Mouse (Mus musculus): ENCODE results near the gene Fam174b. TPM values are rescaled to one million over a fixed set of nuclear protein-coding genes. Genes with fewer than 3 reads are reported as not detected.
A peak's percentile ranks its signal among the peaks of the same experiment; 100 is the strongest.

Fam174b gene
- polyA plus RNA-seq, 1 experiment: 5.9 TPM

- Histone ChIP-seq H3K27ac (ENCODE audit: control insufficient read depth, insufficient read depth, low read depth, low read length, poor library complexity) (no peak overlapping the region), H3K4me1 (ENCODE audit: control insufficient read depth, insufficient read depth, low read length) (no peaks in the 10 kb centered on the region), H3K4me3 (replicated peaks; ENCODE audit: control insufficient read depth, low read depth, low read length) (no peak overlapping the region)
- TF ChIP-seq POLR2A (IDR thresholded peaks at IDR 0.05; ENCODE audit: borderline replicate concordance, control insufficient read depth, low read depth, low read length): no peak
- no peak for TF ChIP-seq CTCF (IDR thresholded peaks at IDR 0.05; ENCODE audit: control insufficient read depth, insufficient read depth, low read length)
- 96% methylated on average over 1 of the region's 1 CpGs for WGBS
Measured at GRCm38 (mm10) chr7:73755377-73756110, 15.4 kb downstream of the Fam174b start.

- 38% methylated on average over 8 of the region's 8 CpGs for WGBS
- Histone ChIP-seq H3K4me3 (replicated peaks; ENCODE audit: control insufficient read depth, low read depth, low read length) (no peak overlapping the region), H3K27ac (ENCODE audit: control insufficient read depth, insufficient read depth, low read depth, low read length, poor library complexity) (no peak overlapping the region), H3K4me1 (ENCODE audit: control insufficient read depth, insufficient read depth, low read length) (no peaks in the 10 kb centered on the region; the same call in 1 of the 2 replicates)
- TF ChIP-seq POLR2A (IDR thresholded peaks at IDR 0.05; ENCODE audit: borderline replicate concordance, control insufficient read depth, low read depth, low read length): no peak
- no peak for TF ChIP-seq CTCF (IDR thresholded peaks at IDR 0.05; ENCODE audit: control insufficient read depth, insufficient read depth, low read length)
Measured at GRCm38 (mm10) chr7:73761691-73762189, 21.6 kb downstream of the Fam174b start.

DNA sequence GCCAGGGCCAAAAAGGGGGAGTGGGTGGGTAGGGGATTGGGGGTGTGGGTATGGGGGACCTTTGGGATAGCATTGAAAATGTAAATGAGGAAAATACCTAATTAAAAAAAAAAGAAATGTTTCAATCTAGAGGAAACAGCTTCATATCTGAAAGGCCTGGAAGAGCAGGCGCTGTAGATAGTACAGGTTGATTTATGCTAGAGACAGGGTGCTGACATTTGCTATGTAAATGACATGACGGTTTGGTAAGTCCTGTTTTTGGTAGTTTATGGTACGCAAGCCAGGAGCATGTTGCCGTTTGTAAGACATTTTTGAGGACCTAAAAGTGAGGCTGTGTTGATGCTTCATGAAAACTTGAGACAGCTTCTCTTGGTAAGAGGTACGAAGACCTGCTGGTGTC, 24.6 kb downstream of the Fam174b start:
- no peak for TF ChIP-seq POLR2A (IDR thresholded peaks at IDR 0.05; ENCODE audit: borderline replicate concordance, control insufficient read depth, low read depth, low read length)
- no peak for TF ChIP-seq CTCF (IDR thresholded peaks at IDR 0.05; ENCODE audit: control insufficient read depth, insufficient read depth, low read length)
- Histone ChIP-seq H3K4me3 (replicated peaks; ENCODE audit: control insufficient read depth, low read depth, low read length) (no peak overlapping the region), H3K27ac (ENCODE audit: control insufficient read depth, insufficient read depth, low read depth, low read length, poor library complexity) (no peak overlapping the region), H3K4me1 (ENCODE audit: control insufficient read depth, insufficient read depth, low read length) (no peaks in the 10 kb centered on the region; the same call in 1 of the 2 replicates)
- 58% methylated on average over 5 of the region's 5 CpGs for WGBS

GRCm38 (mm10) chr7:73765186-73765903, 25.2 kb downstream of the Fam174b start:
- 30% methylated on average over 7 of the region's 7 CpGs for WGBS
- H3K27ac ChIP-seq (ENCODE audit: control insufficient read depth, insufficient read depth, low read depth, low read length, poor library complexity): no peak overlapping the region; the same call in 1 of the 2 replicates
- TF ChIP-seq POLR2A (IDR thresholded peaks at IDR 0.05; ENCODE audit: borderline replicate concordance, control insufficient read depth, low read depth, low read length) (no peak), CTCF (IDR thresholded peaks at IDR 0.05; ENCODE audit: control insufficient read depth, insufficient read depth, low read length) (no peak)

DNA sequence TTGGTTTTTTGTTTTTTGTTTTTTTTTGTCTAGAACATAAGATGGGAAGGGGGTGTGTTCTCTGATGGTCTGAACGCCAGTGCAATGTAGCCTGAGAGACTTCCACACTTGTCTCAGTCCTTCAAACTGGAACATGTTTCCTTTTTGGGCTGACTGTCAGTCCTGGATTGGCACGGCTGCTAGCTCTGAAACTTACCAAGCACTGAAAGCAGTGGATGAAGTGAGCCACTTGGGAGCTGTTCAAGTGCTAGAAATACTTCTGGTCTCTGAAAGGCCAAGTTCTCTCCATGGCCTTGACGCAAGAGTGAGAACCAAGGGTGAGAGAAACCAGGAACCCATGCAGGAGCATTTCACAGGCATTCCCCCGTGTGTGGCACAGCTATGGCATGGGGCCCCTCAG, 29.1 kb downstream of the Fam174b start:
- WGBS: 81% methylated on average over 4 of the region's 4 CpGs
- Histone ChIP-seq H3K4me1 (ENCODE audit: control insufficient read depth, insufficient read depth, low read length) (no peaks in the 10 kb centered on the region; the same call in 1 of the 2 replicates), H3K27ac (ENCODE audit: control insufficient read depth, insufficient read depth, low read depth, low read length, poor library complexity) (no peak overlapping the region), H3K4me3 (replicated peaks; ENCODE audit: control insufficient read depth, low read depth, low read length) (no peak overlapping the region)
- TF ChIP-seq CTCF (IDR thresholded peaks at IDR 0.05; ENCODE audit: control insufficient read depth, insufficient read depth, low read length) (no peak), POLR2A (IDR thresholded peaks at IDR 0.05; ENCODE audit: borderline replicate concordance, control insufficient read depth, low read depth, low read length) (no peak)

More at GRCm38 (mm10) chr7:73765186-73765903, 25.2 kb downstream of the Fam174b start:
- Histone ChIP-seq H3K4me1 (ENCODE audit: control insufficient read depth, insufficient read depth, low read length) (no peaks in the 10 kb centered on the region; the same call in 1 of the 2 replicates), H3K4me3 (replicated peaks; ENCODE audit: control insufficient read depth, low read depth, low read length) (no peak overlapping the region)

- TF ChIP-seq POLR2A (IDR thresholded peaks at IDR 0.05; ENCODE audit: borderline replicate concordance, control insufficient read depth, low read depth, low read length): no peak
- TF ChIP-seq CTCF (IDR thresholded peaks at IDR 0.05; ENCODE audit: control insufficient read depth, insufficient read depth, low read length): no peak
- Histone ChIP-seq H3K4me3 (replicated peaks; ENCODE audit: control insufficient read depth, low read depth, low read length) (peak overlapping the region; percentile 30), H3K27ac (ENCODE audit: control insufficient read depth, insufficient read depth, low read depth, low read length, poor library complexity) (no peak overlapping the region), H3K4me1 (ENCODE audit: control insufficient read depth, insufficient read depth, low read length) (no peaks in the 10 kb centered on the region)
- 8% methylated on average over 19 of the region's 19 CpGs for WGBS
Measured at GRCm38 (mm10) chr7:73771384-73772274, 31.5 kb downstream of the Fam174b start.

DNA sequence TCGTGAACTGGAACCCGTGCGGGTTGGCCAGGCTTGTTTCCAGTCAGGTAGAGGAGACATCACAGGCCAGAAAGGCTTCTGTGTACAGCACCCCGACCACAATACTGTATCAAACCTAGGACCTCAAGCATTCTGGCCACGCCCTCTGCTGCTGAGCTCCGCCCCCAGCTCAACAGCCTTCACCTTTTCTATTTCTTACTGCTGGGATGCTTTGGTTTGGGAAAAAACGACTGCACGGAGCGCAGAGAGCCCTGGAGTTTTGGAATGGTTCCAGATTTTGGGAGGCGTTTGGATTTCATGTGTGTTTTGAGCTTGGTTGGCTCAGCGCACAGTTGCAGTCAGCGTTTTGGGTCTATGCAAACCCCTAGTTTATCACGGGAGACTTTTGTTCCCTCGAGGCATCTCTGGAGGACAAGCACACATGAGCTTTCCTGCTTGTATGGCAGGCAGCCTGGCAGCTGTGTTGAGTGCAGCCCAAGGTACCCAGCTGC, 32.2 kb downstream of the Fam174b start:
- Histone ChIP-seq H3K4me3 (replicated peaks; ENCODE audit: control insufficient read depth, low read depth, low read length) (peak overlapping the region; percentile 30), H3K27ac (ENCODE audit: control insufficient read depth, insufficient read depth, low read depth, low read length, poor library complexity) (no peak overlapping the region), H3K4me1 (ENCODE audit: control insufficient read depth, insufficient read depth, low read length) (no peaks in the 10 kb centered on the region)
- 65% methylated on average over 14 of the region's 14 CpGs for WGBS
- TF ChIP-seq POLR2A (IDR thresholded peaks at IDR 0.05; ENCODE audit: borderline replicate concordance, control insufficient read depth, low read depth, low read length) (no peak), CTCF (IDR thresholded peaks at IDR 0.05; ENCODE audit: control insufficient read depth, insufficient read depth, low read length) (no peak)
